24 mouse cellular contexts compared by ENCODE assay signal in the genomic region with DNA sequence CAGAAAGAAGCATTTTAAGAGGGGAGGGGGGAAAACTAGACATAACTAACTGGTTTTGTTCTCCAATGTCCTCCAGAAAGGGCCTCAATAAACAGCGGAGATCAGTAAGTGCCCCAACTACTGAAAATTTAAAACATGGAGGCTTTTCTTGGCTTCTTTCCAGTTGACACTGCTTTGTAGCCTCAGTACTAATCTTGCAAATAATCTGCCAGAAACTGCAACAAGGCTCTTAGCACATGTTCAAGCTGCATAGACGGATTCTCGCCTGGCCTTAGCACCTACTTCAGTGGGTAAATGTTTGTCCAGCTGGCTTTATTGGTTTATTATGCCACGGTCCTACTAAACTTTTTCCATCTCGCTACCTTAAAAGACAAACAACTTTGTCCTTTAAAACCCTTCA.
DNase-seq lines count a peak whose midpoint lies in the region; ATAC-seq lines count a peak whose summit lies in the region.
"Had no signal": no experiment of that assay in that cellular context is flagged by ENCODE, and none has a peak within 500 bp of the region (broad histone marks: within the 10 kb centered on the region; RNA-seq: fewer than 3 reads in every experiment).

No protein-coding gene starts in this region.

- WGBS in forebrain, embryonic 14.5 days: 70% methylated on average over 5 of the region's 5 CpGs
- WGBS in forebrain, embryonic 11.5 days: 84% methylated on average over 5 of the region's 5 CpGs
- 26% methylated on average over 5 of the region's 5 CpGs for WGBS in lung, embryonic 15.5 days
- 28% methylated on average over 5 of the region's 5 CpGs for WGBS in large intestine, adult 2 months

- H3K9me3 ChIP-seq in forebrain, embryonic 14.5 days (replicated peaks; ENCODE audit: control insufficient read depth, low read length): no peaks in the 10 kb centered on the region
- no peaks in the 10 kb centered on the region for H3K9me3 ChIP-seq in forebrain, embryonic 11.5 days (ENCODE audit: control insufficient read depth, low read length)
- H3K9me3 ChIP-seq in lung, embryonic 15.5 days: no peaks in the 10 kb centered on the region
- H3K9me3 ChIP-seq: hindbrain, embryonic 10.5 days; intestine, embryonic 15.5 days; limb, embryonic 13.5 days; liver, embryonic 12.5 days; neural tube, embryonic 13.5 days had no signal

- no peak overlapping the region for H3K4me2 ChIP-seq in forebrain, embryonic 14.5 days (ENCODE audit: low read length)
- H3K4me2 ChIP-seq in forebrain, embryonic 11.5 days (ENCODE audit: low read depth, low read length, severe bottlenecking): no peak overlapping the region
- no peak overlapping the region for H3K4me2 ChIP-seq in lung, embryonic 15.5 days
- H3K4me2 ChIP-seq: intestine, embryonic 15.5 days; limb, embryonic 13.5 days; liver, embryonic 12.5 days; midbrain, embryonic 11.5 days; neural tube, embryonic 13.5 days had no signal

- no peak for ATAC-seq in forebrain, embryonic 14.5 days
- no peak for ATAC-seq in forebrain, embryonic 11.5 days (replicated peaks; ENCODE audit: low FRiP score)
- peak; percentile 64; the same call in 1 of the 2 replicates for ATAC-seq in lung, embryonic 15.5 days (ENCODE audit: borderline replicate concordance, extremely low read depth, low FRiP score, low TSS enrichment)
- ATAC-seq: hindbrain, embryonic 16.5 days; intestine, embryonic 15.5 days; liver, embryonic 12.5 days; liver, postnatal 0 days had no signal

- no peaks in the 10 kb centered on the region; the same call in 1 of the 2 replicates for H3K27me3 ChIP-seq in forebrain, embryonic 14.5 days (replicated peaks; ENCODE audit: control insufficient read depth, insufficient read depth, low read length)
- no peaks in the 10 kb centered on the region for H3K27me3 ChIP-seq in forebrain, embryonic 11.5 days (ENCODE audit: control insufficient read depth, insufficient read depth, low read length)
- H3K27me3 ChIP-seq in lung, embryonic 15.5 days: no peaks in the 10 kb centered on the region
- H3K27me3 ChIP-seq: intestine, embryonic 15.5 days; limb, embryonic 13.5 days; liver, embryonic 12.5 days; neural tube, embryonic 13.5 days had no signal

- DNase-seq in forebrain, embryonic 14.5 days (ENCODE audit: low spot score): peak; percentile 48
- DNase-seq in forebrain, embryonic 11.5 days (ENCODE audit: low spot score): no peak
- no peak for DNase-seq in lung, adult 18-20 months
- peak; percentile 68 for DNase-seq in MN1 (ENCODE audit: low spot score)
- DNase-seq in large intestine, adult 2 months (ENCODE audit: low read depth, low spot score): peak; percentile 10
- no peak for DNase-seq in cerebellum, adult 9-11 months
- DNase-seq: adrenal gland, postnatal 25 days; cerebellum, adult 18-20 months; cerebellum, postnatal 14 days; gastrocnemius, postnatal 10 days; heart, postnatal 14 days; kidney, adult 2 months; kidney, postnatal 10 days; liver, postnatal 0 days; thymus, adult 2 months; thymus, postnatal 36 days had no signal

- H3K9ac ChIP-seq in forebrain, embryonic 14.5 days (ENCODE audit: low read length): no peak overlapping the region
- H3K9ac ChIP-seq in forebrain, embryonic 11.5 days (ENCODE audit: low read length): no peak overlapping the region
- no peak overlapping the region for H3K9ac ChIP-seq in lung, embryonic 15.5 days
- H3K9ac ChIP-seq: intestine, embryonic 15.5 days; limb, embryonic 13.5 days; liver, embryonic 12.5 days; liver, postnatal 0 days; neural tube, embryonic 13.5 days had no signal

- H3K27ac ChIP-seq in forebrain, embryonic 14.5 days (ENCODE audit: low read depth, low read length): no peak overlapping the region
- H3K27ac ChIP-seq in forebrain, embryonic 11.5 days (ENCODE audit: low read depth, low read length): no peak overlapping the region
- no peak overlapping the region for H3K27ac ChIP-seq in lung, embryonic 15.5 days
- H3K27ac ChIP-seq: hindbrain, embryonic 10.5 days; intestine, embryonic 15.5 days; limb, embryonic 13.5 days; liver, embryonic 12.5 days; neural tube, embryonic 13.5 days had no signal

- H3K4me1 ChIP-seq in forebrain, embryonic 14.5 days (ENCODE audit: control insufficient read depth, insufficient read depth, low read length): peaks cover 6% of the 10 kb centered on the region; the same call in 1 of the 2 replicates
- no peaks in the 10 kb centered on the region for H3K4me1 ChIP-seq in forebrain, embryonic 11.5 days (replicated peaks; ENCODE audit: control insufficient read depth, insufficient read depth, low read length)
- peaks cover 8% of the 10 kb centered on the region; the same call in 1 of the 2 replicates for H3K4me1 ChIP-seq in lung, embryonic 15.5 days
- H3K4me1 ChIP-seq: intestine, embryonic 15.5 days had no signal

- no peaks in the 10 kb centered on the region for H3K36me3 ChIP-seq in forebrain, embryonic 14.5 days (ENCODE audit: control insufficient read depth, insufficient read depth, low read length)
- no peaks in the 10 kb centered on the region for H3K36me3 ChIP-seq in forebrain, embryonic 11.5 days (ENCODE audit: control insufficient read depth, insufficient read depth, low read length)
- no peaks in the 10 kb centered on the region for H3K36me3 ChIP-seq in lung, embryonic 15.5 days
- H3K36me3 ChIP-seq: hindbrain, embryonic 10.5 days; intestine, embryonic 15.5 days; limb, embryonic 13.5 days; liver, embryonic 12.5 days; neural tube, embryonic 13.5 days had no signal

- no peak overlapping the region for H3K4me3 ChIP-seq in forebrain, embryonic 14.5 days (ENCODE audit: low read depth, low read length)
- no peak overlapping the region for H3K4me3 ChIP-seq in forebrain, embryonic 11.5 days (ENCODE audit: low read depth, low read length)
- H3K4me3 ChIP-seq in lung, embryonic 15.5 days: no peak overlapping the region
- H3K4me3 ChIP-seq: hindbrain, embryonic 10.5 days; intestine, embryonic 15.5 days; limb, embryonic 13.5 days; liver, embryonic 12.5 days; neural tube, embryonic 13.5 days had no signal

Comparison
In these comparisons a context has a peak if more than half of its experiments do, and no peak if none do; other contexts are left out.
1. DNase-seq: peak in forebrain, embryonic 14.5 days (single experiment), MN1 (single experiment) and large intestine, adult 2 months (single experiment); none in forebrain, embryonic 11.5 days (single experiment), lung, adult 18-20 months (0 of 2) and cerebellum, adult 9-11 months (single experiment).